ENCODE assay signal across 10 mouse cellular contexts in genomic region chr10:18020846-18021245, GRCm38 (mm10). TPM values are rescaled to one million over a fixed set of nuclear protein-coding genes. Genes with fewer than 3 reads are reported as not detected.
DNase-seq lines count a peak whose midpoint lies in the region; ATAC-seq and TF ChIP-seq lines count a peak whose summit lies in the region.
"Had no signal": no experiment of that assay in that cellular context is flagged by ENCODE, and none has a peak within 500 bp of the region (broad histone marks: within the 10 kb centered on the region; RNA-seq: fewer than 3 reads in every experiment).

No protein-coding gene starts in this region.

- 0 out of 2 replicates have a peak overlapping the region, but pooled peaks have one; percentile 79 for H3K4me3 ChIP-seq in hindbrain, embryonic 10.5 days
- no peak overlapping the region for H3K4me3 ChIP-seq in hindbrain, postnatal 0 days (ENCODE audit: low read length)
- no peak overlapping the region for H3K4me3 ChIP-seq in embryonic facial prominence, embryonic 13.5 days
- H3K4me3 ChIP-seq in midbrain, embryonic 13.5 days (replicated peaks): no peak overlapping the region

- H3K27ac ChIP-seq in hindbrain, embryonic 10.5 days: peak overlapping the region; percentile 98
- no peak overlapping the region for H3K27ac ChIP-seq in hindbrain, postnatal 0 days
- H3K27ac ChIP-seq in embryonic facial prominence, embryonic 13.5 days: no peak overlapping the region
- H3K27ac ChIP-seq in midbrain, embryonic 13.5 days: no peak overlapping the region

- WGBS in hindbrain, embryonic 10.5 days: 76% methylated on average over 1 of the region's 1 CpGs
- 49% methylated on average over 1 of the region's 1 CpGs for WGBS in hindbrain, postnatal 0 days
- 38% methylated on average over 1 of the region's 1 CpGs for WGBS in embryonic facial prominence, embryonic 13.5 days
- 60% methylated on average over 1 of the region's 1 CpGs for WGBS in midbrain, embryonic 13.5 days

- no peak for DNase-seq in hindbrain, embryonic 10.5 days (ENCODE audit: low spot score)
- no peak for DNase-seq in hindbrain, postnatal 0 days (ENCODE audit: low spot score)
- DNase-seq in NIH3T3 (ENCODE audit: low read depth): peak; percentile 27
- no peak for DNase-seq in adrenal gland, postnatal 10 days
- DNase-seq in Muller cell, postnatal 12 days (ENCODE audit: inconsistent ontology term): no peak
- DNase-seq: heart, postnatal 10 days; kidney, postnatal 10 days; lung, adult 2 months had no signal

- no peak overlapping the region for H3K4me2 ChIP-seq in hindbrain, postnatal 0 days (ENCODE audit: low read depth, low read length)
- peak overlapping the region; percentile 68; the same call in 1 of the 2 replicates for H3K4me2 ChIP-seq in embryonic facial prominence, embryonic 13.5 days
- H3K4me2 ChIP-seq in midbrain, embryonic 13.5 days (replicated peaks): peak overlapping the region; percentile 66

- no peak for ATAC-seq in hindbrain, postnatal 0 days
- ATAC-seq in embryonic facial prominence, embryonic 13.5 days (ENCODE audit: insufficient number of reproducible peaks, insufficient read depth, low FRiP score, low TSS enrichment, low read depth): no peak
- ATAC-seq in midbrain, embryonic 13.5 days: no peak

- peaks cover 5% of the 10 kb centered on the region; the same call in 1 of the 2 replicates for H3K9me3 ChIP-seq in hindbrain, embryonic 10.5 days
- no peaks in the 10 kb centered on the region for H3K9me3 ChIP-seq in hindbrain, postnatal 0 days (ENCODE audit: low read length)
- H3K9me3 ChIP-seq in embryonic facial prominence, embryonic 13.5 days: no peaks in the 10 kb centered on the region
- H3K9me3 ChIP-seq in midbrain, embryonic 13.5 days: no peaks in the 10 kb centered on the region

- no peak overlapping the region for H3K9ac ChIP-seq in hindbrain, postnatal 0 days (replicated peaks; ENCODE audit: low read length)
- H3K9ac ChIP-seq in embryonic facial prominence, embryonic 13.5 days: no peak overlapping the region
- H3K9ac ChIP-seq in midbrain, embryonic 13.5 days (replicated peaks): no peak overlapping the region

- peaks cover 27% of the 10 kb centered on the region for H3K4me1 ChIP-seq in hindbrain, embryonic 10.5 days (replicated peaks)
- H3K4me1 ChIP-seq in hindbrain, postnatal 0 days (ENCODE audit: insufficient read depth, low read length): peaks cover 5% of the 10 kb centered on the region; the same call in 1 of the 2 replicates
- peaks cover 12% of the 10 kb centered on the region for H3K4me1 ChIP-seq in embryonic facial prominence, embryonic 13.5 days
- peaks cover 15% of the 10 kb centered on the region for H3K4me1 ChIP-seq in midbrain, embryonic 13.5 days (replicated peaks)

- TF ChIP-seq CTCF in hindbrain, postnatal 0 days (IDR thresholded peaks at IDR 0.05; ENCODE audit: low read depth): no peak

- no peaks in the 10 kb centered on the region for H3K27me3 ChIP-seq in hindbrain, embryonic 10.5 days (ENCODE audit: insufficient read depth, poor library complexity, severe bottlenecking)
- H3K27me3 ChIP-seq in hindbrain, postnatal 0 days (ENCODE audit: insufficient read depth, low read length): no peaks in the 10 kb centered on the region
- no peaks in the 10 kb centered on the region for H3K27me3 ChIP-seq in embryonic facial prominence, embryonic 13.5 days
- H3K27me3 ChIP-seq in midbrain, embryonic 13.5 days: no peaks in the 10 kb centered on the region

- H3K36me3 ChIP-seq in hindbrain, embryonic 10.5 days: peaks cover 45% of the 10 kb centered on the region
- H3K36me3 ChIP-seq in hindbrain, postnatal 0 days (ENCODE audit: insufficient read depth, low read length): no peaks in the 10 kb centered on the region
- peaks cover 25% of the 10 kb centered on the region for H3K36me3 ChIP-seq in embryonic facial prominence, embryonic 13.5 days
- peaks cover 24% of the 10 kb centered on the region for H3K36me3 ChIP-seq in midbrain, embryonic 13.5 days

RNA-seq across cellular contexts. Expression of gene Abracl, which starts 2.2 kb away (rescaled TPM):
- 185 and 211 TPM in 2 replicates for polyA plus RNA-seq in hindbrain, embryonic 10.5 days (2016; fragmentation: Nextera tagmentation; extraction: Ambion mirVana)
- 10.4 and 27.9 TPM in 2 replicates for total RNA-seq in hindbrain, postnatal 0 days (2014; rRNA removed)
- 55.9 and 60.6 TPM in 2 replicates for polyA plus RNA-seq in hindbrain, postnatal 0 days (2015; fragmentation: Nextera tagmentation; extraction: Ambion mirVana)
- polyA plus RNA-seq in embryonic facial prominence, embryonic 13.5 days (2015; fragmentation: Nextera tagmentation; extraction: Ambion mirVana): 136 and 160 TPM in 2 replicates
- 104 and 122 TPM in 2 replicates for polyA plus RNA-seq in midbrain, embryonic 13.5 days (2015; fragmentation: Nextera tagmentation; extraction: Ambion mirVana)
- total RNA-seq in adrenal gland, postnatal 10 days (2021): 10 to 100 TPM; 31.0 to 40.1 TPM

RNA-seq across cellular contexts. Expression of gene Reps1, which starts 34.8 kb away (rescaled TPM):
- polyA plus RNA-seq in hindbrain, embryonic 10.5 days (2016; fragmentation: Nextera tagmentation; extraction: Ambion mirVana): 12.9 and 15.7 TPM in 2 replicates
- 64.9 and 69.5 TPM in 2 replicates for total RNA-seq in hindbrain, postnatal 0 days (2014; rRNA removed)
- polyA plus RNA-seq in hindbrain, postnatal 0 days (2015; fragmentation: Nextera tagmentation; extraction: Ambion mirVana): 20.6 and 21.1 TPM in 2 replicates
- polyA plus RNA-seq in embryonic facial prominence, embryonic 13.5 days (2015; fragmentation: Nextera tagmentation; extraction: Ambion mirVana): 15.7 and 17.2 TPM in 2 replicates
- polyA plus RNA-seq in midbrain, embryonic 13.5 days (2015; fragmentation: Nextera tagmentation; extraction: Ambion mirVana): 15.6 and 17.8 TPM in 2 replicates
- total RNA-seq in adrenal gland, postnatal 10 days (2021): 10 to 100 TPM; 32.3 to 39.3 TPM
